Mouse (Mus musculus) CD4-positive naive resting alpha-beta T cell, adult 57 days (primary cell): ENCODE results near the gene 1700012A03Rik. TPM values are rescaled to one million over a fixed set of nuclear protein-coding genes. Genes with fewer than 3 reads are reported as not detected.

Source experiments
- total RNA-seq: library from RNA; stranded (reverse); gene quantifications from one replicate; pipeline ENCODE4 v1.2.4, GENCODE M21; 2023

Gene 1700012A03Rik
- total RNA-seq: not detected

DNA sequence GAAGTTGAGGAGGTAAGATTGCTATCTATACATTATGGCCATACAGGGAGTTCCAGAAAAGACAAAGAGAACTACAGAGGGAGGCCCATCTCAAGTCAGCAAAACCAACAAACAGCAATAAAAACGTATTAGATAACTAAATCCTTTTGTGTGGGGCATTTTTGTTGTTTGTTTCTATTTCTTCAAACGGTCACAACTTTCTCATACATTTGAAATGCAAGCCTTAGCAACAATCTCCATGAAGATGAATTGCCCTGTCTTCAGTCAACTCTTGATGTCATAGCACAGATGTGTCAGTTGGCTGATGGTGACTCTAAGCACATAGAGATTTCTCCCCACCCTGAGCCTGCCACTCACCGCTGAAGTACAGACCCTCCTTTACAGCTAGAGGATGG lies at the start of gene 1700012A03Rik:
Gene 1700012A03Rik (plus strand): TSS at position 296 of the 395 bp plus-strand sequence.

